Mouse (Mus musculus) ES-Bruce4 (cell line): ENCODE measurements around the gene Glul.

Experiments
- CTCF ChIP-seq: IDR thresholded peaks from one replicate; pipeline ENCODE4 v1.8.1; 2011; ENCODE audit warnings: low read depth, low read length
- EP300 ChIP-seq: IDR thresholded peaks from 2 replicates; pipeline ENCODE4 v1.6.1; 2011; ENCODE audit warnings: low read depth, low read length; ENCODE audit not compliant: insufficient read depth
- POLR2A ChIP-seq: IDR thresholded peaks from one replicate; pipeline ENCODE4 v1.8.1; 2011; ENCODE audit warnings: low read length; ENCODE audit not compliant: insufficient read depth

DNA sequence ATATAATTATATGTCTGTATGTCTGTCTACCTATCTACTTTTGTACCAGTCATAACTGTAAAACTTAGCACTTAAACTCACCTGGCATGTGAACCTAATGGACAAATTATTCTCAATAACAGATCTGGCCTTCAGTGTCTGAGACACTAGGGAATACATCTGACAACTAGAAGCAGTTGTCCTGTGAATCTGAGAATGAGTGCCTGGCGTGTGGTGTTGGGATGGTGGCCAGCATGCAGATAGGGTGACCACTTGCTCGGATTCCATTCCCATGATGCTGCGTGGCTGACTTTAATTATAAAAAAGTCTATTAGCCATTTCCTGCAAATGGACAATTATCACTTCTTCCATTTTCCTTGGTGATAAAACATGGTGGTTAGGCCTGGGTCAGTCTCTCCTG is 6.1 kb downstream of the Glul start:
- no peak for TF ChIP-seq EP300
- no peak for TF ChIP-seq CTCF
- no peak for TF ChIP-seq POLR2A
